Mouse (Mus musculus): ENCODE data around the gene Psma1.

Psma1 gene

DNA sequence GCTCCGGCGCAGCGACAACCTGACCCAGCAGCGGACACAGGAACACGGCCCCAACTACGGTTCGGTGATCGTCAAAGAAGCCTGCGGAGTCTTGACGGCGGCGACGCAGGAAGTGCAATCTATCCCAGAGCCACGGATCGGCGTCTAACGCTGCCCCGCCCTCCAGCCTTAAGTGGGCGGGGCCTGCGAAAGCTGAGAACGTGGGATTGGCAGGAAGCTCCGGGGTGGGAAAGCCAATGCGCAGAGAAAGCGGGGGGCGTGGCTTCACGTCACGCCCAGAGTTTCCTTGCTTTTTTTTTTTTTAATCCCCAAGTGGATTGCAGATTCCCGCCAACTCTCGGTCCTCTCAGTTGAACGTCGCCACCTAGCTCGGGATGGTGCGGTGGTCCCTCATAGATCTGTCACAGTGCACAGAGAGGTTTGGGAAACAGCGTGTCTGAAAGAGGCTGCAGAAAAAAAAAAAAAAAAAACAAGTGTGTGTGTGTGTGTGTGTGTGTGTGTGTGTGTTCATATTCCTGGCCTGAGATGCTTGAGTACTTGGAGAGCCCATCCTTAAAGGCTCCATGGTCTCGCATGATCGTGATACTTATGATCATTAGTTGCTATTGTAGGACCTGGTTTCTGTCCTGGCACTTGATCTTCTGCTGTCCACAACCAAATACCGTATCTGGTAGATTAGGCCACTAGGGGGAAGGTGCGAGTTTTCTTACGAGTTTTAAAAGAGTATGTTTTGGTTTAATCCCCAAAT, at the start of gene Psma1:
Gene Psma1 (minus strand): TSS at position 114 of the 748 bp plus-strand sequence.
- DNase-seq: peak; percentile 91 to 93

DNA sequence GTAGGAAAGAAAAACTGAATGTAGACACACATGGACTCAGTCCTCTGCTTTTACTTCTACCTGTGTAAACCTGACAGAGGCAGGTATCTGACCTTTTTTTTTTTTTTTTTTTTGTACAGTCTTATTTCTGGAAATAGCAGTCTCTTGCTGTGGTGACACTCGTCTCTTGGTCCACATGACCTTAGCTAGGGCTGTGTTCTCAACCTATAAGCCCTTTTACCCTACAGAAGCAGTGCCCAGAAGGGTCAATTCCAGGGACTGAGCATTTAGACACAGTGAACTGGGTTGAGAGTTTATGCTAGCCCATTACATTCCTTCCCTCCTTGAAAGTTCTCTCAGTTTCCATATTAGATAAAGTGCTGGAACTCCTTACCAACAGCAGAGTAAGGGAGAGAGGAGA, 47.6 kb upstream of the Psma1 start:
- no peak for DNase-seq

DNA sequence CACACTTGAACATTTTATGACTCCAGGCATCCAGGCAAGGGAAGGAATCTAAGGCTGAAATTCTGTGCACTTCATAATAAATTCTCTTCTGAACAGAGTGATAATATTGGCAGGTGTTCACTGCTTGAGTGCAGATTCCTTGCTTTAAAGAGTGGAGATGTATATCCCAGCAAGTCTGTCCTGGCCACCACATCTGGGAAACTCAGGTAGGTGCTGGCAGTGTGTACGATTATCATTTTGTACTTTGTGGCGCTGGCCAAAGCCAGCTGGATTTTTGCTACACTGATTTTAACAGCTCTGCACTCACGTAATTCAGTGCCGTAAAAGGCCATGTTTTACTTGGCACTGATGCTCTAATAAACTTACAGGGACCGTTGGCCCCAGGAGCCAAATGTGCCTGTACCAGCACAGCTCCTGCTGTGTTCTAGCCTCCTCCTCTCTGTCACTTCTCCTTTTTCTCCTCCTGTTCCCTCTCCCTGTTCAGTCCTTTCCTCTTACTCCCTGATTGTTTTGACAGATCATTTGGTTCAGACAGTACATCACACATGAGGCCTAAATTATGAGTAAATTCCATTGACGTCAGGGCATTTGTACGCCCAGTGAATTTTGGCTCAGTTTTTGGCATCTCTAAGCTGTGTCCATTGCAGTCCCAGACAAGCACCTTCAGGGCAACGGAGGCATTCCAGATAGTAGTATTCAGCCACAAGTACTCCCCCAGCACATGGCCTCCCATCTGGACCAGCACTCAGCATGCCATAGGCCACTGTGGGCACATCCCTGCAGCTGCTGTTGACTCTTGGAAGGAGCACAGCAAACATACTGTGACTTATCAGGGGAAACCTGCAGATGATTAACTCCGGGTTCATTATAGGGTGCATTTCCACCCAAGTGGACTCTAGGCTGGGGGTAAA, 46.9 kb upstream of the Psma1 start:
- no peak for DNase-seq

DNA sequence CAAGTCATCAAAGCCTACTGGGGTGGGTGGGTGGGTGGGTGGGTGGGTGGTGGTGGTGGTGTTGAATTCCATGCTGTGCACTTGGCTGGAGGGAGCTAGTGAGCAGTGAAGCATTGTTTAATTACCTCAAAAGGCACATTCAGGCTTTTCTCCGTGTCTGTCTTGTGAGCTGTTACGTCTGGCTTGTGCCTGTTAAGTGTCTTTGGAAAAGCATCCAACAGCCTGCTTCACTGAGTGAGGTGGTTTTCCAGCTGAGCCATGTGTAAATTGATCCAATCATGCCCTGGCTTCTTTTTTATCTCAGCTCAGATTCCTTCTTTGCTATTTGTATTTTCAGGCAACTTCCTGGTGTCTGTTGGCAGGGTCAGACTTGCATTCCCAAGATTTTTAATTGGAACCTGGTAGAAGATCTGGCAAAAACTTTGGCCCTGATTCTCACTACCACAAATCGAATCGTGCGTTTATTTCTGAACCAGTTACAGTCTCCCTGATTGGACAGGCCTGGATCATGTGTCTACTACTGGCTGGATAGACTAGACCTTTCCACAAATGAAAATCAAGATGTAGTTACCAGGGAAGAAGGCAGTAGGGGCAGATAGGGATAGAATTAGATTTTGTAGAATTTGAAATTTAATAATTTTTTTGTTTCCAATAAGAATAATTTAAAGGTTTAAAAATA, 45.9 kb upstream of the Psma1 start:
- no peak for DNase-seq

DNA sequence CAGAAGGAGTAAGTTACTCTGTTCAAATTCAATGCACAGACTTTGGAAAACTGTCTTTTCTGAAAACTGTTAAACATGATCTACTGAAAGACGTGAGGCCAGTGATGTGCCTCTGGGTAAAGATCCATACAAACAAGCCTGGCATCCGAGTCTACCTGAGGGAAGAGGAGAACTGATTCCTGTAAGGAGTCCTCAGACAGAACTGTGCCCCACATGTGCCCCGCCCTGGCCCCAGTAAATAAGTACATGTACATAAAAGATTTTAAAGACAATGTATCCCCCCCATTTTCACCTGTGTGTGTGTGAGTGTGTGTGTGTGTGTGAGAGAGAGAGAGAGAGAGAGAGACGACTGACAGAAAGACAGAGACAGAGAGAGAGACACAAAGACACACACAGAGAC, 42.0 kb upstream of the Psma1 start:
- DNase-seq: peak in 1 of 2 experiments; percentile 39

DNA sequence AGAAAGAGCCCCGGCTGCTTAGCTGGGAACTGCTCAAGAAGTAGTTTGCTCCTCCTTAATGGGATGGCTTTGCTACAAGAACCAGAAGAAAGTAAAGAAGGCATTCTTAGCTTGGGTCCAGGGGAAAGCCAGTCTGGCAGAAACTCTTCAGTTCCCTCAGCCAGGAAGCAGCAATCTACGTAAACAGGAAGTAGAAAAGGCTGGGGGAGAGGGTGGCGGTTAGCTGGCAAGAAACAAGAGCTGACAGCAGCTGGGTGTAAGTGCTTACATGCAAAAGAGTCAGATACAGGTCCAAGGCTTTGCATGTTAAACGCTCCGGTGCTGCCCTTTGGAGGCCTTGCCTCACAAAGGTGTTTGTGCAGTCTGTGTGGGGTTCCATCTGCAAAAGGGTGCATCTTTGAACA, 41.5 kb upstream of the Psma1 start:
- peak; percentile 78 to 88 for DNase-seq

DNA sequence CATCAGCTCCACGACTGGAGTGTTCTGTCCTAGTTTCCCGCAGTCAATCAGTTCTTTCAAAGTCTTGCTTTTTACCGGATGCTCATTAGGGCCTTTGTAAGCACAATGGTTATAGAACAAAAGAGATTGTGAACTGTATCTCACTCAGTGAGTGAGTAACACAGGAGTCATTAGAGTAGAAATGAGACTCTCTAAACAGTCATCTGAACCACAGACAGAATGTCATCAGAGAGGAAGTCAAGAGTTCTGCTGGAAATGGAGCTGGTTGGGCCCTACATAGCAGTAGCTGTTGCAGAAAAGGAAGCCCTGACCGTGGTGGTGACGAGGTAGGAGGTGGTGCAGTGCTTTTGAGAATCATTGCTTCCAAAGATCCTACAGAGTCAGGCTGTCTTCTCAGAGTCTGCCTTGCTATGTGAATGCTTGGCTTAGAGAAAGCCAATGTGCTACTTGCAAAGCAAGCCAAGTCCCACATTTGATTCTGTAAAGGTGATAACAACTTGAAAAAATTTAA, 40.5 kb upstream of the Psma1 start:
- DNase-seq: peak in 1 of 2 experiments; percentile 50

DNA sequence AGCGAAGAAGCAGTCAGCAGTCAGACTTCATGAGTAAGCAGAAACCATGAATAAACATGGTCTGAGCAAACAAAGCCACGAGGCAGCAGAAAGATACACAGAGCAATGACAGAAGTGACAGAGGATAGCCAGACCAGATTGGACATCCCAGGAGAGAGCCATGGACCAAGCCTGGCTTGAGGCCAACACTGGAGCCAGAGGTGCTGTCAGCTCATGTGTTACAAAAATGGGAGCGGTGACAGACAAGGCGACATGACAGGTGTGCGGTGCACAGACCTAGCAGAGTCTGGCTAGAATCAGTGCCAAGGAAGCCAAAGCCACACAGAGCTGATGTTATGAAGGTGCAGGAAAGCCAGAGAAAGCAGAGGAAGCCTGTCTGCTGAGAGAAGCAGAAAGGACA, 35.3 kb upstream of the Psma1 start:
- DNase-seq: no peak

DNA sequence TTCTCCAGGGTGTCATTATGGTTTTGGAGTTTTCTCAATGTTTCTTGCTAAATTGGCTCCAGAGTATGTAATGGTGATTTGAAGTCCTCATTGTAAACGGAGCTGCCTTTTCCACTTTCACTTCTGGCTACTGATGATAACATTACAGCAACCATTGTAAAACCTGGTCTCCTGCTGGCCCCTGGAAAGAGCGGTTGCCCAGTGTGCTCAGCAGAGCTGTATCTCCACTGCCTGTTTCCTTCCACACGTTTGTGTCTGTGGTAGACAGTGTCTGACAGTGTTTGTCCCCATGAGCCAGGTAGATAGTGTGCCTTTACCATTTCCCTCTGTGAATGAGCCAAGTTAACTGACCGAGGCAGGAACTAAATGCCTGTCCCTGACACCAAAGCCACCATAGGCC, 33.1 kb upstream of the Psma1 start:
- DNase-seq: no peak

DNA sequence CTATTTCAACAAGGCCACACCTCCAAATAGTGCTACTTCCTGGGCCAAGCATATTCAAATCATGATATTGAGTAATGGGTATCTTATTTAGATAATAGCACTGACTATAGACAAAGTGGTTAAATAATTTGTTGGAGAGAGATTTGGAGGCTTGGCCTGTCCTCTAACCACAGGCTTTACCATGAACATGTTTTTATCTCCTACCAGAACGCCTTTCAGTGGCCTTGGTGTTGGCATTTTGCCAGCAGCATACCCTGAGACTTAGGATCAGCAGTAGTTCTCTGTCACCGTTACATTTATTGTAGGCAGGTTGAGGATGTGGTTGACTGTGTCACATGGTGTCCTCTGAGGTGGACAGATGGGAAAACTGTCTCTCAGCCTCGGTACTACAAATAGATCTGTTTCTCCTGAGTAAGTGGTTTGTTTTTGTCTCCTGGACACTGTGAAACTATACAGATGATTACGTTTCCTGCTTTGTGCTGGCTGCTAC, 25.4 kb upstream of the Psma1 start:
- DNase-seq: no peak

DNA sequence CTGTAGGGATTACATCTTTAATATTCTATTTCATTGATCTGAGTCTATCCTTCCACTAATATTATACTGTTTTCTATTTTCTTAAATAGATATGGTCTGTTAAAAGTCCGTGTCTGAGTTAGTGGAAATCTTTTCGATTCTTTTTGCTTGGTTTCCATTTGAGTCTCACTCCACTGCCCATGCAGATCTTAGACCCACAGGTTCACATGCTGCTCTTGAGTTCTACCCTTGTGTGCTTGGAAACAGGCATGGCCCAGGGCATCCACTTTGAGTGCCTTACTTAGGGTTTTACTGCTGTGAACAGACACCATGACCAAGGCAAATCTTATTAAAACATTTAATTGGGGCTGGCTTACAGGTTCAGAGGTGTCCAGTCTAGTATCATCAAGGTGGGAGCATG, 24.9 kb upstream of the Psma1 start:
- DNase-seq: no peak

DNA sequence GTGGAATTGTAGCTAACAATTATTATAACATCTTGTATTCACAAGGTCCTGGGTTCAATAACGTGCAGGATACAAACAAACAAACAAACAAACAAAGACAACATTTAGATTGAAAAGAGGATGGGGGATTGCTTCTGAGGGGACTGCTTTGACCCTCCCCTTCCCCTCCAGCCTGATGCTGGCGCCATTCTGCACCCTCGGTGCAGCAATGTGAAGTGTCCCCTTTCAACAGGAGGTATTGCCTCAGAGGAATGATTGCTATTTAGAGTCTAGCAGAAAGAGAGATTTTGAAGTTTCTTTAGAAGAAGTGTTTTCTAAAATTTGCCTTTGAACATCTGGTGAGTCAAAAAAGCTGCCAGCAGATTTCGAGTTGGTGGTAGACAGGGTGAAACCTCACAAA, 23.3 kb upstream of the Psma1 start:
- no peak for DNase-seq

DNA sequence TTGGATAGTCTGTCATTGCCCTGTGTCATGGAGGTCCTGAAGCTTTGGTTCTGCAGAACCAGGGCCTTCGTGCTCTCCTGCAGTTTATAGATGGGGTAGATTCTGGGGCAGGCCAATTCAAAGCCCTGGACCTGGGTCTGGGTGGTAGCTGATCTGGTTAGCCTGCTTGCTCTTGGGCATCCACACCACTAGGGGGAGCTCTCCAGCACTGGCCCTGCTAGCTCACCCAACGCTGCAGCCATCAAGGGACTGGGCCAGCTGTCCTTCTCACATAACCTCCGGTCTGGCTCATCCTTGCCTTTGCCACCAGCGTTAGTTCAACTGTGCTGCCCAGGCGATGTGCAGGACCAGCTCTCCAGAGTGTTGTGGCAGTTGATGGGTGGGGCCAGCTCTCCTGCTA, 18.8 kb upstream of the Psma1 start:
- DNase-seq: no peak

DNA sequence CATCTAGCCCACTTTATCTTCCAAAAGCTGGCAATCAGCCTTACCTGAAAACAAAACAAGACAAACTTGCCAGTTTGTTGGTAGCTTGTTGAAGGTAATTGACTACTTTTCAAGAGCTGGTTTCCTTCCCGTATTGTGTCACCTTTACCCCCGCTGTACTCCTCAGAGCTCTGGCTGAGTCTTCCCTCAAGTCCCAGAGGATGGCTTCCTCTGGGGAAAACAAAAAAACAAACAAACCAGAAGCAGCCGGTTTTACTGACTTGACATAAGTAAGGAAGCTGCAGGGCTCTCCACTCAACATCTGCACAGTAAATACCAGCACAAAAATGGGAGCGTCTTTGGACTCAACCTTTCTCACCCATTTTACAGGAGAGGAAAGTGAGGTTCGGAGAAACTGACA, 18.0 kb upstream of the Psma1 start:
- no peak for DNase-seq

DNA sequence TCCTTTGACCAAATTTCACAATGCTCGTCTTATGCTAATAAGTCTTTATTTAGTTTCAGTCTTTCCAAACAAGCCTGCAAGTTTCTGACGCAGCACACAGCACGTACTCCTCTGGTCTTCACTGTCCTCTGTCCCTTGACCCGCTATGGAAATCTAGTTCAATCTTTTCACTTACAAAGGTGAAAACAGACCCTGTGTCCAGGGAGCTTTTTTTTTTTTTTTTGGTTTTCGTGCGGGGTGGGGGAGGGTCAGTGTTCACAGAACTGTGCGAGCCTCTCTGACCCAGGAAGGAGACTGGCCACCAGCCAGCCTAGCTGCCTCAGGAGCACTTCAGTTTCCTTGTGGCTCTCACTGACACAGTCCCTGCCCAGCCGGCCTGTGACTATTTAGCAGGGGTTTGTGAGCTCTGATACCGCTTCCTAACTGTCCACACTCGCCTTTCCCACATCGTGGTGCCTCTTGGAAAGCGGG, 16.6 kb upstream of the Psma1 start:
- peak in 1 of 2 experiments; percentile 36 for DNase-seq

DNA sequence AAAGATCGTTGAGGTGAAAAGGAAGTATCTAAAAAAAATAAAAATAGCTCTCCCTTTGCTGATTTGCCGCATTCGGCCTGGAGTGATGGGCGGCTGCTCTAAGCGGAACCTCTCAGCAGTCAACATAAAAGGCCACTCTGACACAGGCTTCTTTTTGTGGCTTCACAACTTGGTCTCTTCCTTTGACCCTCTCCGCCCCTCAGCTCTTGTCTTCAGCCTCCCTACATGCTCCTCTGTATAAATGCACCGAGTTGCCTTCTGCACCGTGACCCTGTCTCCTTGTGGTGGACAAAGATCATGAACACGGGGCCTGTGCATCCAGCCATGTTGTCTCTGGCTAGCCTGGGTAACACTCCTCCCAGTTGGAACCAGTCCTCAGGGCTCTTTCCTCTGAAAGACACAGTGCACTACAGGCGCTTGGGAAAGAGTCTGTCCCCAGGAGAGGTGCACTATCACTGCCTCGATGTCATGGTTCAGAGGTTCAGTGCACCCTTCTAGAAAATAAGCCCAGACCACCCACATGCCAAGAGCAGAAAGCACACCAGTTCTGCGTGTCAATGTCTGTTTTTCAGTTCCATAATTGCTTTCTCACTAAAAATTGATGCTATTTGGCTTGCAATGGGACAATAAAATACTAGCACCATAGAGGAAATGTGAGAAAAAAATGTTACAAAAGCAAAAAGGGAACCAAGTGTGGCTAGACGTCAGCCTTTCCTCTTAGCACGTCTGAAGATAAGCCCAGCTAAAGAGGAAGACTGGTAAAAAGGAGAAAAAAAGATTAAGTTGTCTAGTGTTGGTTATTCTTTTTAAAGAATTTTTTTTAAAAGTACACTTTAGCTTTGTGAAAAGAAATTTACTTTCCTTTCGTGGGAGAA, 15.8 kb upstream of the Psma1 start:
- peak in 1 of 2 experiments; percentile 55 for DNase-seq

DNA sequence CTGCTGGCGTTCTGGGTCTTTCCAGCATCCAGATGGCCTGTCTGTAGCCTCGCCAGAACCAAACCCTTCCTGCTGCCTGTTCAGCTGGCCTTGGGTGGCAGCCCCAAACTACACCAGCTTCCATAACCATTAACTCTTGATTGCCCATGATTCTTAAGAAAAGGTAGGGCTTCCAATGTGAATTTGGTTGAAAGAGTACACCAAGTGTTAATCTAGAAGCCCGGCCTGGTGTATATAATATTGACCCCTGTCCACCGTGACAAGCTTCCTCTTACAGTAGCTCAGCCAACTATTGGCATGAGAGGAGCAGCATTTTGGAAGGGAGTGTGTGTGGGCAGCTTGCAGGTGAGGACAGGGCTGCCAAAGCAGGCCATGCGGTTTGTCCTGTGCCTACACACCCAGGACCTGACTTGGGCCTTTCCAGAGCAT, 14.2 kb upstream of the Psma1 start:
- DNase-seq: no peak

DNA sequence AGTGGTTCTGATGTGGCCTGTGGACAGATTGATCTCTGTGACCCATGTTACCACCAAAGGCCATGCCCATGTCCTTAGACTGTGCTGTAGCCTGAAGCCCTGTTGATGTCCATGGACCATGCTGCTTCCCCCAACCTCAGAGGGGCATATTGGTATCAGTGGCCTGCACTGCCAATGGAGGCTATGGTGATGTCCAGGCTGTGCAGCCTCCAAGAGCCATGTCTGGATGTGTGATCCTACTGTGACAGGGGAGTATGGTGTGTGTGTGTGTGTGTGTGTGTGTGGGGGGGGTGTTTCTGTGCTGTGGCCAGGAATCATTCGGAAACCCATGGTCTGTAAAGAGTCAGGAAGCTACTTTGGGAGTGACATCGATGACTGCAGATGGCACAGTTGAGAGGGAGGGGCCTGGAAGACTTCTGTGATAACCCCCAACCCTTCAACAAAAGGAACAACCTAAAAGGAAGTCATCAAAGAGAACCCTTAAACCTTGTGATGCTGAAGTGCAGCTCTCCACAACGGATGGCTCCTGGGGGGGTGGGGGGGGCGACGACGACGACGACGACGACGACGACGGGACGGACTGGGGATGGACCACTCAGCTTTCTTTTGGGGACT, 8.5 kb upstream of the Psma1 start:
- peak in 1 of 2 experiments; percentile 22 for DNase-seq

DNA sequence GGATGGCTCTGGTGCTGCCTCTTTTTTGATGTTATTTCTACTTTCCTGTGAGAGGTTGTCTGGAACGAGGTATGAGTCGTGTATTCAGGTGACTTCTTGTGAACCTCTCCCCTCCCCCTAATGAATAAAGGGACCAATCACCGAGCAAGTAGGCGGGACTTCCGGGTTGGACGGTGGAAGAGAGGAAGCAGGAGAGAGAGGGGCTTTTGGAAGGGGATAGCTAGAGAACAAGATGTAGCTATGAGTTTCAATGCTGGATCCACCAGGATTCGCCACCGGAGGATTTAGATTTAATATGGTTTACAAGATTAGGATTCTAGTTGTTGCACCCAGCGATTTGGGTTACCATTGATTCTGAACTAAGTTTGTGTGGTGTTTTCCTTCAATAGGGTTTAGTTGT, 7.1 kb upstream of the Psma1 start:
- no peak for DNase-seq

DNA sequence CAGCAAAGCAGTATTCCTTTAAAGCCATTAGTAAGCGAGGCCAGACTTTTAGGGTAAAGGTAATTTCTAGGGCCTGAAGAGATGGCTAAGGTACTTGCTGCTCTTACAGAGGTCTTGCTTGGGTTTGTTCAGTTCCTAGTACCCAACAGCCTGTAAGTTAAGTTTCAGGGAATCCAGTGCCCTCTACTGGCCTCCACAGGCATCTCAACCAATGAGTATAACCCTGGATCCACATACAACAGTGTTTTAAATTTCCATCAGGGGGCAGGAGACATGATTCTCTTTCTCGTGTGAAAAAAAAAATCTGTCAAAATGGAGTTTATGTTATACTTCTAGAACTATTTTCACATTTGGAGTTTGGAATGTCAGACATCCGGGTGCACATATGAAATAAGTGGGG, 5.8 kb upstream of the Psma1 start:
- DNase-seq: peak; percentile 34 to 57

DNA sequence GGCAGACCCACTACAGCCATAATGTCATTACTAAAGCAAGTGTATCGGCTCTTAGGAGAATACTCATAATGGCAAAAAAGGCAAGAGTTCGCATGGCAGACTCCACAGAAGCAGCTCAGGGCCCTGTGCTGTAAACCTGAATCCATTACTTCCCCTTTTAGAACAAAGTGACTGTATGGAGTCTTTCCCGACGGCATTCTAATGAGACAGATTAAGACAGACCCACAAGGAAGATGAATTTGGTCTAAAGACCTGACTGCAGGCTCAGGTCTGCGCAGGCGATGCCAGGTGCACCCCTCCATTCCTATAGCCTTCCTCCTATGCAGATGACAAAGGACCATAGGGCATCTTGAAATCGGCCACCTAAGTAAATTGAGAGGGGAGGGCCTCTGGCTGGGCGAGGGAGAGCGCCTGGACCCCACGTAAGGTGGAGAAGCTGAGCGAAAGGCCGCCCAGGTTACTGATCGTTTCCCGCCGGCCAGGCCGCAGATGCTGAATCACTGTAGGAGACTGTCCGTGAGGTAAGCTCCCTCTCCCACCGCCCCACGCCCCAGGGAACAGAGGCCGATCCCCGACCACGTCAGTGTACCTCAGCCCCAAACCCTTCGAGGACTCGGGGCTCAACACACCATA, 430 bp downstream of the Psma1 start:
- no peak for DNase-seq
